Mouse (Mus musculus) liver, embryonic 14.5 days (tissue): ENCODE measurements around the gene Amotl2.

Experiments used
- CTCF ChIP-seq: IDR thresholded peaks from 2 replicates; pipeline ENCODE4 v1.5.1; 2016; ENCODE audit warnings: antibody characterized with exemption, low read depth, control low read depth
- EP300 ChIP-seq: IDR thresholded peaks from 2 replicates; pipeline ENCODE4 v1.6.1; 2016; ENCODE audit warnings: antibody characterized with exemption, low read depth

- TF ChIP-seq EP300 (no peak), CTCF (no peak)
Measured at GRCm38 (mm10) chr9:102732326-102732865, 15.9 kb downstream of the Amotl2 start.
